Mouse (Mus musculus) cerebellum, adult (tissue): ENCODE data around the gene Ddt.
"Not testable (repeated sequence)": the region's sequence is repeated elsewhere in the genome, so short reads cannot be mapped to it uniquely, and the experiment has no call there.

Experiments used
- ATAC-seq: cut with Nextera tagmentation; 2 replicates; pipeline ENCODE4 v1.9.2; 2017; ENCODE audit warnings: mild to moderate bottlenecking, moderate library complexity, mixed read lengths; ENCODE audit not compliant: insufficient number of reproducible peaks, low FRiP score, low TSS enrichment

Gene Ddt

DNA sequence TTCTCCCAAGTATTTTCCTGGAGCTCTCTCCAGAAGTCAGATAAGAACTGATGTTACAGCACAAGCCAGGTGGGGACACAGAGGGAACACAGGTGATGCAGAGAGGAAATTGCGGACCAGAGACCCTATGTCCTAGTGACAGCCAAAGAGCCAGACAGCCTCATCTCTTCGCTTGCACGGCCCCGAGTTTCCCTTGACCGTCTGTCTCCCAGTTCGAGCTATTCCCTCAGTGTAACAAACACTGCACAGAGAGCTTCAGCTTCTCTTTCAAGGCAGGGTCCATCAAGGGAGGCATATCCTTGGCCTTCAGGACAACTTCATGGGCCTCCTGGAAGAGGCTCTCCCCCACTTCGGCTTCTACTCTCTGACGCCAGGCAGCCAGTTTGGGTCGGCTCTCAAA lies 1.4 kb upstream of the Ddt start:
- no peak for ATAC-seq

DNA sequence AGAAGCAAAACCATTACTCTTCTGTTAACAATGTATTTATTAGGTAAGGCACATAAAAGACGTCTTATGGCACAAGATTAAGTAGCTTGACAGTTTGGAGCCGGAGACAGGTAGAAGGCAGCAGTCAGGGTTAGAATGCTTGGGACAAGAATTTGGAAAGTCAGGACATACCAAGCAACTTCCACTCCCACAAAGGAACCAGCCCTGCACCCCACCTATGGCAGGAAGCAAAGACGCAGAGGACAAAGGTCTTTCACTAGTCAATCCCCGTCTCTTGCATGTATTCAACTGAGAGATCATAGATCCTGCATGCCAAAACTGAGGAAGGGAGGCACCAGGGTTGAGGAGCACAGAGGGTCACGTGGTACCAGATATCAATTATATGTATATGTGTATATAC lies 888 bp upstream of the Ddt start:
- no peak for ATAC-seq

DNA sequence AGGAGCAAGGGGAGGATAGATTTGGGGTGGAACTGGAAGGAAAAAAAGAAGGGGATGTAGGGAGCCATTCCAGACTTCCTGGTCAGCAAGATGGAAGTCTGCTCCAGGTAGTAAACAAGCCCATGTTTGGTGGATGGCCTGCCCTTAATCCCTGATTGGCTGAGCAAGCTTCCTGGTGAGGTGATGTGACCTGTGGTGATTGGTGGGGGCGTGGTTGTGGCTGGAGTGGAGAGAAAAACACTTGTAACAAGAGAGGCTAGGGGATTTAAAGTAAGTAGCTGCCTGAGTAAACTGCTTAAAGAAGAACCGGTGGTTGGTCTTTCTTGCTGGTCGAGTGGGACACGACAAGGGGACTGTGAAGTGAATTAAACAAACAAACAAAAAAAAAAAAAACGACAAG lies 5.5 kb downstream of the Ddt start:
- not testable (repeated sequence) for ATAC-seq

DNA sequence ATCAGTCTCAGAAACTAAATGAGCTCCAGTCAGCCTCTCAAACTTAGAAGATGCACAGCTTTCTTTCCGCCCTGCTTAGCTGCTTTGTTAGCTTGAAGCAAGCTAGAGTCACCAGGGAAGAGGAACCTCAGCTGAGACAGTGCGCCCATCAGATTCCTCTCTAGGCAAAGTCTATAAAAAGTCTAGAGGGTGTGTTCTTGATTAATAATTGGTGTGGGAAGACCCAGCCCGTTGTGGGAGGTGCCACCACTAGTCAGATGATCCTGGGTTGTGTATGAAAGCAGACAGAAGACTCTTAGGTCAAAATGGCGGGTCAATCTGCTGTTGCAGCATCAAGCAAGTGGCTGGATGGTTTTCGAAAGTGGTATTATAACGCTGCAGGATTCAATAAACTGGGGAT lies 6.4 kb downstream of the Ddt start:
- ATAC-seq, result no peak

GRCm38 (mm10) chr10:75764519-75765473 lies 8.4 kb downstream of the Ddt start:
- no peak for ATAC-seq

GRCm38 (mm10) chr10:75763682-75764518 lies 9.3 kb downstream of the Ddt start, which contains the start of gene Cabin1:
Gene Cabin1, minus strand, starts transcription at chr10:75764341.
- ATAC-seq, result peak; percentile 100

DNA sequence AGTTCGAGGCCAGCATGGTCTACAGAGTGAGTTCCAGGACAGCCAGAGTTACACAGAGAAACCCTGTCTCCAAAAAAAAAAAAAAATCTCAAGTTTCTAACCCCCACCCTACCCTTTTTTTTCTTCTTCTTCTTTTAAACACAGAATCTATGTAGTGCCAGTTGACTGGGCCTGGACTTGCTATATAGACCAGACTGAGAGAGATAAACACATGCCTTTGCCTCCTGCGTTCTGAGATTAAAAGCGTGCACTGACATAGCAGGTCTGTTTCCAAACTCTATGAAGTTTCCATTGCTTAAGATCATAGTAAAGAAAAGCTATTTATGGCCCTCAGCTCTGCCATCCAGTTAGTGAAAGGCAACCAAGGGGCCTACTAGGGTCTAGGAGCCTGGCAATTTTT lies 10.8 kb downstream of the Ddt start:
- no peak for ATAC-seq

GRCm38 (mm10) chr10:75760311-75760710 lies 12.9 kb downstream of the Ddt start:
- no peak for ATAC-seq

GRCm38 (mm10) chr10:75756719-75757118 lies 16.5 kb downstream of the Ddt start:
- ATAC-seq, result no peak

GRCm38 (mm10) chr10:75744017-75744416 lies 29.2 kb downstream of the Ddt start:
- ATAC-seq, result peak; percentile 70

DNA sequence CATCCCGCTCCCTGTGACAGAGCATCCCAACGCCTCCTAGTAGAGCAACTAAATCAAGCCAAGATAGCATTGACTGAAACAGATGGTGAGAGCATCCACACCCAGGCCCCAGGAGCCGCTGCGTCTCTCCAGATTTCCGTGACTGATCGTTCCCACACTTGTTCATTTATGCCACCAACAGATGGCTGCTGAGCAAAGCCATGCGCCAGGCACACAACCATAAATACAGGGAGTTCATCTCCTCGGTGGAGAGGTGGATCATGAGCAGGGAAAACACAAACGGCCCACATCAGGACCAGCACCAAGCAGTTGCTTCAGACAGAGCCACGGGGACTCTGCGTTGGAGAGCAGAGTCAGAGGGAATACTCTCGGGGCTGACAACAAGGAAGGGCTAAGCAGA lies 29.8 kb downstream of the Ddt start:
- peak; percentile 45 for ATAC-seq

DNA sequence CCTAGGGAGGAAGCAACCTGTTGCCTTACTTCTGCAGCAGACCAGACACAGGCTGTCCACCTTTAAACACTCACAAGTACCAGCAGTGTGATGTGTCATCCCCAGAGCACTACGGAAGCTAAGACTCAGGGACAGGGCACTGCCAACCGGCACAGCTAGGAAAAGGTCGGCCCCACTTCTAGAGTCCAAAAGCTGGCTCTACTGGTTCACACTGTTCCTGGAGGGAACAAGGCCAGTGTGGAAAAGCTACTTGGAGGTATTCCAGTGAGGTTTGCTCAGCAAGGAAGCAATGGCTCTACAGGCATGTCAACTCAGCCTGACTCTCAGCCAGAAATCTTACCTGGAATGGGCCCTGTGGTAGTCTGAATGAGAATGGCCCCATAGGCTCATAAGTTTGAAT lies 32.3 kb downstream of the Ddt start:
- ATAC-seq, result no peak

GRCm38 (mm10) chr10:75725449-75725848 lies 47.8 kb downstream of the Ddt start:
- ATAC-seq, result no peak
